Mouse (Mus musculus): ENCODE data around the gene Sh2b1. TPM values are rescaled to one million over a fixed set of nuclear protein-coding genes. Genes with fewer than 3 reads are reported as not detected.
A peak's percentile ranks its signal among the peaks of the same experiment; 100 is the strongest.

Sh2b1 gene
- total RNA-seq, 2 experiments from 2014 or later = 56.2 to 60.8 TPM

DNA sequence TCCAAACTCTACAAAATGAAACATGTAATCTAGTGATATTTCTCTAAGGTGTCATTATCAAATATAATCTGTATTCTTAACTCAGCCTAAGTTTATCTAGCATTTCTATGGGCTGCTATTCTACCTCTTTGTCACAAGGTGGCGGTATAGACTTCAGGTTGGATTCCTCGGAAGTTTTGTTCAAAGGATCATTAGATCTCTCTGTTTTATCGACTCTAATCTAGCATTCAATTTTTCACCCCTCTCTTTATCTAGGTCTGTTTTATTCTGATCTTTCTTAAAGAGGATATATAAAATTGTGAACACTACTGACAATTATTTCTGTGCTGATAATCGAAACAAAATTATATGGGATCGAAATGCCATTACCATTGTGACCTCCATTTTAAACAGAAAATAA lies 6.5 kb upstream of the Sh2b1 start:
- no peak for DNase-seq (ENCODE audit: low spot score in 2 of 2)

DNA sequence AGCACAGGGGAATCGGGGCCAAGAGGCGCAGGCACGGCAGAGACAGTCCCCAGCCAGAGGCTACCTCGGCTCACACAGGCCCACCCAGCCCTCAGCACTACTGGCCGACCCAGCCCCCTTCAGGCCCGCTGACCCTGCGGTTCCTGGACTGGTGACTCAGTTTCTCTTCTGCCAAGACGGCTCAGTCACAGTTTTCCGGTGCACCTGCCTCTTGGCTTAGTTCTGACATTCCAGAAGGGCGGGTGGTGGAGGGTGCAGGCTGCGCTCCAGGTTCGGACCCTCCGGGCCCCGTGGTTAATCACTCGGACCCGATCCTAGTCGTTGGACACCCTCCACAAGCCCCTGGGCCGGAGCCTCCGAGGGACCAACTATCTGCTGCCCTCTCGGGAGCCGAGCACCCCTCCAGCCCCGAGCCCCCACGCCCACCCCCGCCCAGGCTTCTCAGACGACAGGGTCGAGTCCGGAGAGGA lies 703 bp downstream of the Sh2b1 start:
- DNase-seq (ENCODE audit: low spot score in 2 of 2) = peak in 1 of 2 experiments; percentile 37

DNA sequence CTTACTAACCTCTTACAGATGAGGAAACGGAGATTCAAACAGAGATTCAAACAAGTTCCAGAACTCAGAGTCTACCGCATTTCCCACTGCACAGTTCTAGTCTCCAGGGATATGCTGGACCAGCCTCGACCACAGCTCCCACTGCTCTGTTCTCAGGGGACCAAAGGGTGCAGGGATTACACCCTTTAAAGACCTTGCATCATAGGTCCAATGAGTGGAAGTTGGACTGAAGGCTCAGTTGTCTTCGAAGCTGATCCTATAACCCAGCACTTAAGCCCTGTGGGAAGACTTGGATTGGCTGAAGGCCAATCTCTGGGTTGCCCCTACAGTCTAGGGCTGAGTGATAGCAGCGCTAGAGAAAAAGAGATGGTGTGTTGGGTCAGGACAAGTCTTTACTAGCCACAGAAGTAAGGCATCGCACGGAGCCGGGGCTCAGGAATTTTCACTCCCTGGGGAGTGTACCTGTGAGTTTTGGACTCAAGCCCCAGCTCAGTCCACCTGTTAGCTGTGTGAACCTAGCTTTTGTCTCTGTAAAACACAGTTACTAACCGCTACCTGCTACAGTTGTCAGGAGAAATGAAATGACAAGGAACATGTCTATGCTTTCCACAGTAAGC lies 1.6 kb downstream of the Sh2b1 start:
- DNase-seq (ENCODE audit: low spot score in 2 of 2) = no peak

DNA sequence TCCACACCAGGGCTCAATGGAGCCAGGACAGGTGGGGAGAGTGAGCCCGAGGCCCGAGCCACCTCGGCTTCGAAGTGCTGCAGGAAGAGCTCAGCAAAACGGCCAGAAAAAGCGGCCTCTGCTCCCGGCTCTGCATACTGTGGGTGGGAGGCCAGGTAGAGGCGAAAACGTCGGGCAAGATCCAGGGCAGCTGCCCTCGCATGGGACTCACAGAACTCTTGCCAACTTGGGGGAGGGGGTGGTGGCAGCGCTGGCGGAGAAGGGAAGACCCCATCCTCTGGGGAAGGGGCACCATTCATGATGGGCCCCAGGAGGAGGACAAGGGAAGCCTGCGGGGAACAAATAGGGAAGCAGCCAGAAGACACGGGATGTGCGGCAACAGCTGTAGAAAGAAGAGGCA lies 2.5 kb downstream of the Sh2b1 start:
- DNase-seq (ENCODE audit: low spot score in 2 of 2) = no peak

DNA sequence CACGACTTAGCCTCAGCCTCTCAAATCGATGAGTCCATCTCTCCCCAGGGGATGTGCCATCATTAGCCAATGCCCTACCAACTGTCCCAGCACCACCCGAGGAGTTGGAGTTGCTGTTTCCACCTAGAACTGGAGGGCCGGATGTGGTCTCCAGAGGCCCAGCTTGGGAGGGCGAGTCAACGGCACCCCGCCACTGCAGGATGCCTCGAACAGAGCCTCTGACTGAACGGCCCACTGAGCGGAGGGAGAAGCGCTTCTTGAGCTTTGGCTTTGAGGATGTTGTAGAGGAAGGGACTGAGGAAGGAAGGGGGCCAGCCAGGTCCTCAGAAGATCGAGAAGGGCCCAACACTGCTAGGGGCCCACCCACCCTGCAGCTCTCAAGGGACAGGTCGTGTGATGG lies 2.9 kb downstream of the Sh2b1 start:
- DNase-seq (ENCODE audit: low spot score in 2 of 2) = no peak

DNA sequence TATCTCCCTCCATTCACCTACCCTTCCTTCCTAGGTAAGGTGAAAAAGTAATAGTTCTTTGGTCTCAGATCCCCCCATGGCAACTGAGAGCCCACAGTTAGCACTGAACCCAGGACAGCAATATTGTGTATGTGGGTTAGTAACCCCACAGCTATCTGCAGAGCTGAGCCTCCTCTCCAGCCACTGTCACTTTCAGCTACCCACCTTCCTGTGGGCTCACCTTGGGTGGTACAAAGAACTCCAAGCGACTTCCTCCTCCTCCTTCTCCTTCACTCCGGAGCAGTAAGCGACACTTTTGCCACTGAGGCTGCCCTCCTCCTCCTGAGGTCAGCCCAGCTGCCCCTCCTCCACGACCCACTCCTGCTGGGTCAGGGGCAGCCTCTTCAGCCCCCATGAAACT lies 3.4 kb downstream of the Sh2b1 start:
- no peak for DNase-seq (ENCODE audit: low spot score in 2 of 2)

DNA sequence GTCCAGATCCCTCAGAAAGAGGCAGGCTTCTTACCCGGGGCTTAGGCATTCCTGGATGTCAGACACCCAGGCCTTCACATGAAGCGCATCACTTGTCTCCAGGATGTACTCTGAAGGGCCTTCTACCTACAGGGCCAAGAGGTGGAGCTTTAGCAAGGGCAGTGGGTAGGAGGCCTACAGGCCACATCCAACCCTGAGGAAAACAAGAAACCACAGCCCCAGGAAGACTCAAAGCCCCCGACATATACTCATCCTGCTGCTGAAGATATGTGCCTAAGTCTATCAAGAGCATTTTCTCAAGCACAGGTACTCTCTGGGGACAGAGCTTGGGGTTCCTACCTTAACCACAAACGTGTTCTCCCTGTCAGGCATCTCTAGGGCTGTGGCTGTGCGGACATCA lies 3.9 kb downstream of the Sh2b1 start:
- DNase-seq (ENCODE audit: low spot score in 2 of 2) = no peak

DNA sequence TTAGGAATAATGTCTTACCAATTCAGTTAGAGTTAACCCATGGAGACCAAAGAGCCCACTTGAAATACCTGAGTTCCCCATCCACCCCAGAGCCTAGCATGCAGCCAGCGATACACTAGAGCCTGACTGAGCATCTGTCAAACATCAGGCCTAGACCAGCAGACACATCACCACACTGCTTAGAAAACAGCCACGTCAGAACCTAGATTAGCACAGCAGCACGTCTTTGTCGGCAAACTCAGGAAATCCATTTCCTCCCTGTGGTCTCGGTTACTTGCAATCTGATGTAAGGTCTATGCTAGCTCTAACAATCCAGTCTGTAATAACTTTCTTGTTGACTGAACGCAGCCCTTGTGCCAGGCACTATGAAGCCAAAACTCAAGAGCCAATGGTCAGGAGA lies 5.1 kb downstream of the Sh2b1 start:
- no peak for DNase-seq (ENCODE audit: low spot score in 2 of 2)

DNA sequence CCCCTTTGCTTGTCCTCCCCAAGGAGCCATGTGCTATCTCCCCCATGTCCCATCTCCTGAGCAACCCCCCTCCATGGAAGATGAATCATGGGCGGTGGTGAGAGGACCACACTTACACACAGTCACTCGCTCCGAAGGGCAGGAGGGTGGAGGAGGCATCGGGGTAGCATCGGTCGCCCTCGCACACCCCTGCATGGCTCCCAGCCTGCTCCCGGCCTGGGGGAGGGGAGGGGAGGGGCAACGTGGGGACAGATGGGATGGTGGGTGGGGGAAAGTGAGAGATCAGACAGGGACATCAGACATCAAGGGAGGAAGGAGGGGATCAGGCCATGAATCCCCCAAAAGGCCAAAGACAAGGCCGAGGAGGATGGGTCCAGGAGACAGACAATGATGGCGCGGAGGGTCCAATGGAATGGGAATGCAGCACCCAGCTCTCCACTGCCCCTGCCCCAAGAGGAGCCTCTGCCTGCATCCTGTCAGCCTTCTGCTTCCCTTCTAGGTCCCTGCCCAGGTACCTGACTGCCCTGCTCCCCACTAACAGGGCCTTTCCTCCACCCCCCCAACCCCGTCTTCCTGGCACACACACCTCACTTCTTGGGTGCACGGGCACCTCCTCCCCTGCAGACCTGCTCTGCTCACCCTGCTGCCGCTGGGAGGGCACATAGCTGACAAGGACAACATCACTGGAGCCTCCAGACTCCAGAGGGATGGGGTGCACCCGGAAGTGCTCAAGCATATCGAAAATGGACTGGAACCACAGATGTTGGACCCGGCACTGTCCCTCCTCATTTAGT lies 7.2 kb downstream of the Sh2b1 start:
- no peak for DNase-seq (ENCODE audit: low spot score in 2 of 2)

DNA sequence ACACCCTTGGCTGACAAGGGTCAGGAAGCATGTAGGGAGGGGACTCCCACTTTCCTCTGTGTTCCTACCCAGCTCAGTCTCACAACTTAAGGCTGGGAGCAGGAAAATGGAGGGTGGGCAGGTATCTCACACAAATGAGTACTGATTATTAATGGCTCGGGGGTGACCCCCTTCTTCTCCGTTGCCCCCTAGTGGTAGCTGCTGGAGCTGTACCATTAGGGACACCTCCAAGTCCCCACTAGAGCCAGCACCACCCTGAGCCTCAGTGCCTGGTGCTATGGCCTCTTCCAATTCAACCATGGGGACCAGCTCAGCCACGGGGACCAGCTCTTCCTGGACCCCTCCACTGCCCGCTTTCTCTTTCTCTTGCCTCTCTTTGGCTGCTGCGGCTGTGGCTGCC lies 8.0 kb downstream of the Sh2b1 start:
- peak; percentile 51 to 55 for DNase-seq (ENCODE audit: low spot score in 2 of 2)

DNA sequence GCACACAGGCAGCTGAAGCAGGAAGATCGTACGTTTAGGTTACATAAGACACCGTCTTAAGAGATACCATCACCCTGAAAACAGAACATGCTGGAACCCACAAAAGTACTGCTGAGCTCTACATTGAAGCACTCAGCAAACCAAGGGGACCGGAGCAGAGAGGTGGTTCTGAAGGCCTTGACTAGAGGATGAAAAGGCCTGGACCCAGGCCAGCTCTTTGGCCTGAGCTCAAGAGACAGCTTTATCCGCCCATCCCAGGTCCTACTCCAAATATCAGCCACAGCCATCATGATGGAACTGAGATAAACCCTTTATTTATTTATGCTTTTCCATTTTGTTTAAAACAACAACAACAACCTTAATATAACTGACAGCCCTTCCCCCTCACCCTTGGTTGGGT lies 8.5 kb downstream of the Sh2b1 start:
- no peak for DNase-seq (ENCODE audit: low spot score in 2 of 2)

DNA sequence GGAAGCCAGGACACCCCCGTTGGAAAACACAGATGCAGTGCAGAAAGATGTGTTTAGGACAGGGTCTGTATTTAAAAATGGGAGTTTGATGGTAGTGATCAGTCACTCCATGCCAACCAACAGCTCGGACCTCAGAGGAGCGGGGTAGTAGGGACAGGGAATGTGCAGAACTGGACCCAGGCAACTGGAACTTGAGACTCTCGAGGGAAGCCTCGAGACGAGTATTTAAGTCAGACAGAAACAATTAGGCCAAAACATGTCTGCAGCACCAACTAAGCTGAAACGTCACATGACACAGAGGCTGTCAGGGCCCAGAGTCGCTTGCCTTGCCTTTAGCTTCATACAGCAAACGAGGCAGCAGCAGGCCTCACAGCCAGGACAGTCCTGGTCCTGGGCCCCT lies 9.1 kb downstream of the Sh2b1 start:
- no peak for DNase-seq (ENCODE audit: low spot score in 2 of 2)

DNA sequence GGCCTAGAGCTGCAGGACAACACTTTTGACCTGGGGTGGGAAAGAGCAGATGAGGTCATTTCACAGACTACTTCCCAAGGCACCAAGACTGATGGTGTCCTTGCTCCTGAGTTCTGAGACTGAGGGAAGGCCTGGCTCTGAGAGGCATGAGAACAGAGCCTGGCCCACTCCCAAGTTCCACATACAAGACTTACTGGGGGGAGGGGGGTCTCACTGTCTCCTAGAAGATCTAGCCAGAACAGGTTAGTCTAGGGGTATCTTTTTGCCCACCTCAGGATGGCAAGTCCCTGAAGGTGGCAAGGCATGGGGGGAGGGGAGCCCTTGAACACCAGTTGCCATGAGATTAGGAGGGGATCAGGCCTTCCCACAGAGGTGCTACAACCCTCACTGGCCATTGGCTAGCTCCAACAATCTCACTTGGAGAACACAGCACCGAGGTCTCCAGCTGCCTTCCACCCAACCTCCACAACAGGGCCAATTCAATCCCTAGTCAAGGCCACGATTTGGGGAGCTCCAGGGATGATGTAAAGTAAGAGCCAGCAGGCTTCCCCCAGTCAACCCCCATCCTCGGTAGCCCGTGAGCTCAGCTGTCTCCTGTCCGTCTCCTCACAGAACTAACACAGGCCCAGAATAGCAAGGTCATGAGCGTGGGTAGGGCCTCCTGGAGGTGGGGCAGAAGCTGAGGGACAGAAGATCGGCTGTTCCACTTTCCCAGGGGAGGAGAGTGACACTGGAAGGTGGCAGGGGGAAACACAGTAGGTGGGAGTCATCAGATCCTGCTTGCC lies 9.8 kb downstream of the Sh2b1 start:
- DNase-seq (ENCODE audit: low spot score in 2 of 2) = peak in 1 of 2 experiments; percentile 23

DNA sequence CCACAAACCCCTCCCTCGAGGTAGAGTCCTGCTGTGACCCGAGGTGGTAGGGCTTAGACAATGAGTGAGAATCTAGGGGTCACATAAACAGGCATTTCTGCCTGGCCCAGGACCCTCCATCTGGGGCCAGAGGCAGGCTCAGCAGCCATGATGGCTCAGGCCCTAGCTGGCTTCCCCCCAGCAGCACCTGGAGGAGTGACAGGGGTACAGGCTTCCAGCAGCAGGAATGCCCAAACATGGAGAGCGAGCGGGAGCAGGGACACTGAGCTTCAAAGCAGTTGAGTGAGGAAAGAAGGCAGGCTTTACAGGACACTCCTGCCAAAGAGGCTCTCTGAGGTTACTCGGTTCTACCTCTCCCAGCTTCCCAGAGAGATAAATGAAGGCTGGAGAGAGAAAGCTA lies 10.4 kb downstream of the Sh2b1 start:
- DNase-seq (ENCODE audit: low spot score in 2 of 2) = no peak

DNA sequence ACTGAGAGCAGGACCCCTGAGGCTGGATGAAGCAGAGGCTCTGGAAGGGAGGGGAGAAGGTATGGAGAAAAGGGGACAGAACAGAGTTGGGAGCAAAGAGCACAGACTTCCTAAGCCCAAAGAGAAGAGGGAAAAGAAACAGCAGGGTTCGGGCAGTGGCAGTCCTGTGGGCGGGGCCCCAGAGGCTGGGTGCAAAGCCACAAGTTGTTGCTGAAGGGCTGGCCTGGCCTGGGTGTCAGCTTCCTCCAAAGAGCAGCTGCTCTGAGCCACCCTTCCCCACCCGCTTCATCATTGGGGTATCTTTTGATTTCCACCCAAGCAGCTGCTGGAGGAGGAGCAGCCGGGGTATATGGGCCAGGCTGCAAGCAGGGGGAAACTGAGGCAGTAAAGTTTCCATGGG lies 11.1 kb downstream of the Sh2b1 start:
- no peak for DNase-seq (ENCODE audit: low spot score in 2 of 2)

DNA sequence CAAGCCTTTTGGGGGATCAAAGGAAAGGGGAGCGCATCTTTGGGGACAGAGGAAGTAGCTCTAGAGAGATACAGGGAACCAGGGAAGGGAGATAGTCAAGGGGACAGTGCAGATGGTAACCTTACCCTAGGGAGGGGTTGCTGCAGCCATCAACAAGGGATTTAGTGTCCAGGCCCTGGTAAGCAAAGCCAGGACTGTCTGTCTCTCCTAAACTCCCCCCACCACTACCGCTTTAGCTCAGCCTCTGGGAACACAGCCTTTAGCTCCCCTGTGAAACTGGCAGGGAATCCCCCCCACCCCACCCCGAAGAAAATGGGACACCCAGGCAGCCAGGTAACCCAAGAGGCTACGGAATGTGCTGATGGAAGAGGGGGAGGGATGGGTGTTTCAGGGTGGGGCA lies 11.7 kb downstream of the Sh2b1 start:
- DNase-seq (ENCODE audit: low spot score in 2 of 2) = no peak

DNA sequence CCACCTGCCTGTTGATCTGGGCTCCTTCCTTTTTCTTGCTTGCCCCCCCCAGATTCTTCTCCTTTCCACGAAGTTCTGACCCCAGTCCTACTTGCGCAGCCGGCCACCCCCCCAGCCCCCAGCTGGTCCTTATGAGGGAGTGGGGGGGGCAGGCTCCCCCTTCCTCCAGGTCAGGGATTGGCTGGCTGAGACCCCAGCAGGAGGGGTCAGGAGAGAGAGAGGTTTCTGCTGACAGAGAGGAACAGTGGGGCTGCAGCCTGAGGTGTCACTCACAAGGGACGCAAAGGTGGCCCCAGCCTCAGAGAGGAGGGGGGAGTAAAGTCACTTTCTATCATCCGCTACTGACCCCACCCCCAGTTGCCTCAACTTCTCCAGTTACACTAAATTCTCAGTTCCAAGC lies 12.2 kb downstream of the Sh2b1 start, which contains the start of gene Atp2a1:
Atp2a1 (minus strand) TSS at position 105 of the 400 bp plus-strand sequence.
- no peak for DNase-seq (ENCODE audit: low spot score in 2 of 2)

DNA sequence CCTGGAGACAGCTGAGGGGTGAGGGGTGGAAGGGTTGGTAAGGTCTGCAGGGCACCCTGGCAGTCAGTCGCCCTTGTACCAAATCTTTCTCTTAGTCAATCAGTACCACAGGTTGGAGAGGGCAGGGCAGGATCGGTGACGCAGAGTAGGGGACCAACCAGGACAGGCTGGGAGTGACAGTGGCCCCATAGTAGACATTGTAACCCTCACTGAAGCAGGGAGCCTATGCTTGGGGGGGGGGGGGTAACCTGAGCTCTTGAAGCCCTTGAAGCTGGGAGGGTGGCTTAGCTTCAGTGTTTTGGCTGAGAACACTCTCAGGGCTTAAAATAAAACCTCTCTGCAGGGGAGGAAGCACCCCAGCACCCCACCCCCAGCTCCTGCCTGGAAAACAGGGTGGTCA lies 13.6 kb downstream of the Sh2b1 start:
- DNase-seq (ENCODE audit: low spot score in 2 of 2) = no peak

DNA sequence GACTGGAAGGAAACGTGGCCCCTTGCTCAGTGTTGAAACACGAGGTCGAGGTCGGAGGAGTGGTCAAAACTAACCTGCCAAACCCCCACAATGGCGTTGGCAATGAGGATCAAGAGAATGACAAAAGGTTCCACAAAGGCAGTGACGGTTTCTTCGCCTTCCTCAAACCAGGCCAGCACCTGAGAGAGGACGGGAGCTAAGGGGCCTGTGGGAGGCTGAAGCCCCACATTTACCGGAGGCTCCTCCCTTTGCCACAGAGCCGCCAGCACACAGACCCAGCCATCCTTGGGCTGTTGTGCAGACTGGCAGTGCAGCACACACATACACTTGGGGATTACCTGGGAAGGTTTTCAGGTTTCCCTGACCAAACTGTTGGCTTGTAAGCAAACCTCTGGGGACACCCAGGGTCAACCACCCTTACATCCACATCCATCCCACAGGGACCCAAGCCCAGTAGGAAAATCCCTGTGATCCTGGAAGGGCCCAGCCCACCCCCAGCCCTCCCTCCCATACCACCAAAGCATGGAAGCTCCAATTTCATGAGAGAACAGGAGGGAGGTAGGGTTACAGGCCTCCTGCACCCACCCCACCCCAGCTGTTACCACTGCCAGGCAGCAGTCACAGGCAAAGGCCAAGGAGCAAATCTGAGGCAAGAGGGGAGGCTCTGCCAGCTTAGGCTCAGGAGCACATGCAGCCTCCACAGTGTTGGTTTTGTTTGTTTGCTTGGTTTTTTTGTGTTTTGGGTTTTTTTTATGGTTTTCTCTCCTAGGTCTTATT lies 14.4 kb downstream of the Sh2b1 start:
- no peak for DNase-seq (ENCODE audit: low spot score in 2 of 2)

DNA sequence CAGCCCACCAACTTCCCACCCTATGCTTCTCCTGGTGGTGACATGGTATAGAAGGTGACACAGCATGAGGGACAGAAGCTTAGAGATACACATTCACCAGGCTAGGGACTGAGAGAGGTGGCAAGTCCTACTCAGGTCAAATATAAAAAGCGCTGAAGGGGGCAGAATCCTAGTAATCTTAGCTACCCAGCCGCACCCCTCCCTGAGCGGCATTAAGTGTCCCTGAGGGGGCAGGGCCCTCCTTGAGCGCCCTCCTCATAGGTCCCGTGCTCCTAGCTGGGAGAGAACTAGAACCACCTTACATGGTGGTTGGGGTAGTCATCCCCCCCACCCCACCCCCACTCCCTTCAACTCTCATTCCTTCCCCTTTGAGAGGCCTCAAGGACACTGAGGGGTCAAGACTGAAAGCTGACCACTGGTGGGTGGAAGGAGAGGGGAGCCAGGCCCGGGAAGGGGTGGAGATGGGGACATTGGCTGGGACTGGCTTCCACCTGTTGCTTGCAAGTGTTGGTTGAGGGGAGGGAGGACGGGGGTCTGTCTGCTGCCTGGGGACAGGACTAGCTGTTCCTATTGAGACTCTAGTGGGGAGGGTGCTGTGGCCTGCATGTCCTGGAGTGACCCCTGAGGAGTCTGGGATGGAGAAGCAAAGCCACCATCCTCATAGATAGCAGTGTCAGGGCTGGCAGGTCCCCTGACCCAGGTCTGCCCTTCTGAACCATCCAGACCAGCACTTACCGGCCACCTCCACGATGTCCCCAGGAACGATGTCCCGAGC lies 16.2 kb downstream of the Sh2b1 start:
- DNase-seq (ENCODE audit: low spot score in 2 of 2) = no peak
